Mouse (Mus musculus) neural tube, embryonic 13.5 days (tissue): ENCODE results near the gene Mark4. TPM values are rescaled to one million over a fixed set of nuclear protein-coding genes. Genes with fewer than 3 reads are reported as not detected.

Experiments used
- ATAC-seq: fragments of 200-750 bp; cut with Nextera tagmentation; 2 replicates; pipeline ENCODE4 v1.8.0; 2017; ENCODE audit warnings: low read depth, mild to moderate bottlenecking, moderate TSS enrichment, moderate library complexity
- H3K27ac ChIP-seq: fragments of 300-500 bp; sonication (generic); replicated peaks from 2 replicates; pipeline ENCODE4 v1.5.1; 2015; ENCODE audit warnings: moderate library complexity, mild to moderate bottlenecking, inconsistent platforms
- H3K27me3 ChIP-seq: fragments of 300-500 bp; sonication (generic); 2 replicates; pipeline ENCODE4 v1.6.1; 2015; ENCODE audit warnings: mild to moderate bottlenecking, inconsistent platforms
- H3K36me3 ChIP-seq: fragments of 300-500 bp; sonication (generic); 2 replicates; pipeline ENCODE4 v1.6.1; 2015; ENCODE audit warnings: mild to moderate bottlenecking, inconsistent platforms
- H3K4me1 ChIP-seq: fragments of 300-500 bp; sonication (generic); replicated peaks from 2 replicates; pipeline ENCODE4 v1.6.1; 2015; ENCODE audit warnings: inconsistent platforms
- H3K4me2 ChIP-seq: fragments of 300-500 bp; sonication (generic); 2 replicates; pipeline ENCODE4 v1.6.1; 2015; ENCODE audit warnings: inconsistent platforms, mild to moderate bottlenecking, moderate library complexity
- H3K4me3 ChIP-seq: fragments of 300-500 bp; sonication (generic); 2 replicates; pipeline ENCODE4 v1.5.1; 2015; ENCODE audit warnings: mild to moderate bottlenecking, inconsistent platforms
- H3K9ac ChIP-seq: fragments of 300-500 bp; sonication (generic); 2 replicates; pipeline ENCODE4 v1.6.1; 2015; ENCODE audit warnings: moderate library complexity, mild to moderate bottlenecking, inconsistent platforms
- H3K9me3 ChIP-seq: fragments of 300-500 bp; sonication (generic); 2 replicates; pipeline ENCODE4 v1.6.1; 2016; ENCODE audit warnings: inconsistent platforms
- WGBS: fragments of 180-500 bp; shearing (Covaris S2); methylation state at CpG from one replicate; pipeline ENCODE4 v1.1.7; 2015; 5-methylcytosine and 5-hydroxymethylcytosine counted together
- polyA plus RNA-seq: library from polyadenylated mRNA; unstranded; fragments of >200 nt; fragmentation: Nextera tagmentation; extraction: Ambion mirVana; gene quantifications from 2 replicates; pipeline ENCODE4 v1.2.1, GENCODE M21; 2015

Gene Mark4
- polyA plus RNA-seq, 1 experiment from 2014 or later, result 16.1 TPM

DNA sequence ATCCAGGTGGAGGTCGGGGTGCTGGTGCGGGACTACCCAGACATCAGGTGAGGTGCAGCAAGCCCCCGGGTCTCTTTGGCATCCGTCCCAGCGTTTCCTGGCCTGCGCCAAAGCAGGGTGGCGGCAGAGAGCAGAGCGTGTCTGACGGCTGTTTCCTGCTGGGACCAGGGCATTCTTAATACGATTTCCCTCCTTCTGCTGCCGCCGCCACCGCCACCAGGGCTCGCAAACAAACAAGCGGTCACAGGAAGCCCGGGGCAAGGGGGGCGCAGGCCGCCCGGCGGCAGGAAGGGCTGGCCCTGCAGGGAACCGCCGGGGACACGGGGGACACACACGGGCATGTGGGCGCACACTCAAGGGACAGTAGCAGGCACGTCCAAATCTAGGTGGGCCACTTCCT, 33.1 kb upstream of the Mark4 start:
- H3K9ac ChIP-seq, result peak overlapping the region; percentile 54; the same call in 1 of the 2 replicates
- WGBS, result 5% methylated on average over 16 of the region's 26 CpGs

DNA sequence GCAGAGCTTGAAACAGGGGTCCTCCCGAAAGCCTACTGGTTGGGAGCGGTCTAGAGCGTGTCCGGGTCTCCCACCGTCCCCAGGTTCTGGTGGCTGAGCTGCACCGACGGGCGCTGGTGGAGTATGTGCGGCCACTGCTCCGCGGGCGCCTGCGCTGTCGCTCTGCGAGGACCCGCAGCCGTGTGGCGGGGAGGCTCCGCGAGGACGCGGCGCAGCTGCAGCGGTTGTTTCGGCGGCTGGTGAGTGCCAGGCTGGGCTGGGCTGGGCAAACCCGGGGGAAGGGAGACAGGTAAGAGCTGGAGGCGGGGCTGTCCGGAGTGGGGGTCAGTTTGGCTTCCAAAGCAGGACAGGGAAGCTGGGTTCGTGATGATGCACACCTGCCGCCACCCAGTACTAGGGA, 30.9 kb upstream of the Mark4 start:
- Histone ChIP-seq H3K27ac (no peak overlapping the region), H3K9ac (peak overlapping the region; percentile 56; the same call in 1 of the 2 replicates), H3K27me3 (peaks cover 73% of the 10 kb centered on the region), H3K4me3 (peak overlapping the region; percentile 27), H3K4me1 (peaks cover 12% of the 10 kb centered on the region), H3K9me3 (no peaks in the 10 kb centered on the region), H3K4me2 (peak overlapping the region; percentile 52), H3K36me3 (no peaks in the 10 kb centered on the region)
- peak; percentile 38; the same call in 1 of the 2 replicates for ATAC-seq
- WGBS, result 3% methylated on average over 31 of the region's 31 CpGs

More for the DNA sequence above, 33.1 kb upstream of the Mark4 start:
- Histone ChIP-seq H3K27me3 (peaks cover 76% of the 10 kb centered on the region), H3K36me3 (no peaks in the 10 kb centered on the region), H3K4me2 (peak overlapping the region; percentile 42), H3K4me3 (peak overlapping the region; percentile 18), H3K9me3 (no peaks in the 10 kb centered on the region), H3K4me1 (peaks cover 12% of the 10 kb centered on the region), H3K27ac (no peak overlapping the region)
- ATAC-seq, result no peak

DNA sequence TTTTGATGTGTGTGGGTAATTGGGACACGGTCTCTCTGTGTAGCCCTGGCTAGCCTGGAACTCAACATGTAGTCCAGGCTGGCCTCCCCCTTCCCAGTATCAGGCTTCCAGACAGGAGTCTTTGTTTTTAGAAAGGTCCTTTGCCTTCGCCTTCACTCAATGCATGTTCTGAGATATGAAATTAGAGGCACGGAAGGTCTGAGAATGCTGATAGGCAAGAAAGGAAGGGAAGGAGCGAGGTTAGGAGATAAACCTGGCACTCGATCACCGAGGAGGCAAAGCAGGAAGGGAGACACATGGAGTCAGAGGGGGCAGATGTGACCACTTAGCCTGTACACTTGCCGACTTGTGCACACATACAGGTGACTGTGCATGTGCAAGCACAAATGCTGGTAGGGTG, 27.9 kb upstream of the Mark4 start:
- H3K9ac ChIP-seq, result no peak overlapping the region
- H3K27ac ChIP-seq, result no peak overlapping the region
- H3K9me3 ChIP-seq, result no peaks in the 10 kb centered on the region
- ATAC-seq, result no peak
- no peak overlapping the region for H3K4me3 ChIP-seq
- peaks cover 6% of the 10 kb centered on the region for H3K4me1 ChIP-seq
- 95% methylated on average over 7 of the region's 7 CpGs for WGBS
- H3K36me3 ChIP-seq, result no peaks in the 10 kb centered on the region
- peaks cover 53% of the 10 kb centered on the region for H3K27me3 ChIP-seq
- no peak overlapping the region for H3K4me2 ChIP-seq

DNA sequence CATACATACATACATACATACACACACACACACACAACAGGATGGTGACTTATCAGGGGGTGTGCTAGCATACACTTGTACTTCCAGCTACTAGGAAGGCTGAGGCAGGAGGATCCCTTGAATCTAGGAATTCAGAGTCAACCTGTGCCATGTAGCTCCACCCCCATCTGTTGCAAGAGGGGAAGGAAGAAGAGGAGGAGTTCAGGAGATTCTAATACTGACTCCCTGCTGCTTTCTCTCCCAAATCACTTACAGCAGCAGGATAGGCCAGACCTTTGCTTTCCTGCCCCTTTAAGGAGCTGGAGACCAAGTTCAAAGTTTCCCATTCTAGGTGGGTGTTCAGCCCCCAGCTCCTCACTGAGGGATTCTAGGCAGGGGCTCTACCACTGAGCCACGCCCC, 26.9 kb upstream of the Mark4 start:
- H3K27me3 ChIP-seq, result peaks cover 42% of the 10 kb centered on the region
- no peak for ATAC-seq
- peaks cover 6% of the 10 kb centered on the region; the same call in 1 of the 2 replicates for H3K4me1 ChIP-seq
- H3K9me3 ChIP-seq, result no peaks in the 10 kb centered on the region
- no peak overlapping the region for H3K4me3 ChIP-seq
- H3K27ac ChIP-seq, result no peak overlapping the region
- H3K4me2 ChIP-seq, result no peak overlapping the region
- WGBS, result 89% methylated on average over 1 of the region's 1 CpGs
- H3K9ac ChIP-seq, result no peak overlapping the region
- H3K36me3 ChIP-seq, result no peaks in the 10 kb centered on the region

DNA sequence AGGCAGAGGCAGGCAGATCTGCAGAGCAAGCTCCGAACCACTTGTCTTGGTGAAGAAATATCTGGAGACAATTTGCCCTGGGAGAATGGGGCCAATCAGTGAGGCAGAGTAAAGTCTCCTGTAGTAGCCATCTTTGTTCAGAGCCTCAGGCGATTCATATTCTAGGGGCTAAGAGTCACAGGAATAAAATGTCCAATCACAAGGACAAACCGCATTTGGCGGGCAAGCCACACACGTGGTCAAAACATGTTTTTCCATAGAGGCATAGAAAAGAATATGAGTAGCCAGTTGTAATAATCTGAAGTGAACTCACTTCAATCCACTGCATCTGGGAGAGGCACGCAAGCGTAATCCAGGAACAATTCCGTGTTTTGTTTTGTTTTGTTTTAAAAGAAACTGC, 24.7 kb upstream of the Mark4 start:
- 81% methylated on average over 8 of the region's 8 CpGs for WGBS
- H3K9me3 ChIP-seq, result no peaks in the 10 kb centered on the region
- ATAC-seq, result no peak
- no peaks in the 10 kb centered on the region for H3K36me3 ChIP-seq
- no peak overlapping the region for H3K4me3 ChIP-seq
- no peak overlapping the region for H3K9ac ChIP-seq
- H3K27me3 ChIP-seq, result peaks cover 27% of the 10 kb centered on the region
- H3K4me1 ChIP-seq, result no peaks in the 10 kb centered on the region
- H3K27ac ChIP-seq, result no peak overlapping the region
- H3K4me2 ChIP-seq, result no peak overlapping the region

DNA sequence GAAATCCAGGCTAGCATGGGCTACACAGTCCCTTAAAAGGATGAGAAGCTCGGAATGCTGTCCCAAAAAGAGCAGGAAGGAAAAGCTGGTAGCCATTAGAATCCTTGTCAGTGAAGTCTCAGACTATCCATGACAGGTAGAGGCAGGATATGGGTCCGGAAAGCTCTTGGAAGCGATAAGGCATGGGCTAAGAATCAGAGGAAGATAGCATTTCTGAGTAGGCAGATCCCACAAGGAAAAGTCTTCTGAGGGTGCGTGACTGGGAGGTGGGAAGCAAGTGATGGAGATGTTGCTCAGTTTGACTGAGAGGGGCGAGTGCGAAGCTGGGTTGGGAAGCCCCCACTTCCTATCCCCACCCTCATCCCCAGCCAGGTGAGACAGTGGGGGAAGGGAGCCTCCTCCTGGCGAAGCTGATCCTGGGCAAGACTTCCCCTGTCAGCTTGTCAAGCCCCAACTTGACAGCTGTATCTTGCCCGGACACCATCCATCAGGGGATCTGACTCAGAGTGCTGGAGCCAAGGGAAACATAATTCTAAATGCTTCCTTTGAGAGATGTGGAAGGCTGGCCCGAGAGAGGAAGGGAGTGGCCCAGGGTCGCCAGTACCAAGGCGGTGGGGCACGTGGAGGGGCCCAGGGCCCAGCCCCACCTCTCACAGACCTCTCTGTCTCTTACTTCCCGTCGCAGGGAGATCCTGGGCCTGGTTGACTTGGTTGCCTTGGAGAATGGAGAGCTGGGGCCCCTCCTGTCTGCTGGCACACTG, 19.2 kb upstream of the Mark4 start:
- WGBS, result 24% methylated on average over 14 of the region's 14 CpGs

DNA sequence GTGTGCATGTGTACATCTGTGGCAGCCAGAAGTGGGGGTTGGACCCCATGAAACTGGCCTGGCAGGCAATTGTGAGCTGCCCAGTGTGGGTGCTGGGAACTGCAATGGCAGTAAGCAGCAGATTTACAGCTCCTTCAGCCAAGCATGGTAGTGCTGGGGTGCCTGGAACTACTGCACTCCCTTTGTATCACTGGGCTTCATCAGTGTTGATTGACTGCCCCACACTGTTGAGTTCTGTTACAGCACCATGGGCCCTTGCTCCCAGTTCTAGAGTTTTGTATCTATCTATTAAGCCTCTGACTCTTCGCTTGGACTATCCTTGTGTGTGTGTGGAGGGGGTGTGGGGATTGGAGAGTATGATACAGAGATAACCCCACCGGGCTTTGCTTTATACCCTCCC, 18.5 kb upstream of the Mark4 start:
- peaks cover 56% of the 10 kb centered on the region for H3K27me3 ChIP-seq
- H3K36me3 ChIP-seq, result no peaks in the 10 kb centered on the region
- no peak overlapping the region for H3K27ac ChIP-seq
- no peak for ATAC-seq
- H3K9ac ChIP-seq, result no peak overlapping the region
- H3K9me3 ChIP-seq, result no peaks in the 10 kb centered on the region
- 63% methylated on average over 2 of the region's 2 CpGs for WGBS
- H3K4me1 ChIP-seq, result peaks cover 8% of the 10 kb centered on the region
- H3K4me3 ChIP-seq, result no peak overlapping the region
- H3K4me2 ChIP-seq, result no peak overlapping the region

More for the DNA sequence above, 19.2 kb upstream of the Mark4 start:
- Histone ChIP-seq H3K9ac (no peak overlapping the region), H3K4me2 (no peak overlapping the region), H3K27me3 (peaks cover 48% of the 10 kb centered on the region), H3K27ac (no peak overlapping the region), H3K4me3 (no peak overlapping the region), H3K36me3 (no peaks in the 10 kb centered on the region), H3K4me1 (peaks cover 8% of the 10 kb centered on the region), H3K9me3 (no peaks in the 10 kb centered on the region)
- ATAC-seq, result no peak

DNA sequence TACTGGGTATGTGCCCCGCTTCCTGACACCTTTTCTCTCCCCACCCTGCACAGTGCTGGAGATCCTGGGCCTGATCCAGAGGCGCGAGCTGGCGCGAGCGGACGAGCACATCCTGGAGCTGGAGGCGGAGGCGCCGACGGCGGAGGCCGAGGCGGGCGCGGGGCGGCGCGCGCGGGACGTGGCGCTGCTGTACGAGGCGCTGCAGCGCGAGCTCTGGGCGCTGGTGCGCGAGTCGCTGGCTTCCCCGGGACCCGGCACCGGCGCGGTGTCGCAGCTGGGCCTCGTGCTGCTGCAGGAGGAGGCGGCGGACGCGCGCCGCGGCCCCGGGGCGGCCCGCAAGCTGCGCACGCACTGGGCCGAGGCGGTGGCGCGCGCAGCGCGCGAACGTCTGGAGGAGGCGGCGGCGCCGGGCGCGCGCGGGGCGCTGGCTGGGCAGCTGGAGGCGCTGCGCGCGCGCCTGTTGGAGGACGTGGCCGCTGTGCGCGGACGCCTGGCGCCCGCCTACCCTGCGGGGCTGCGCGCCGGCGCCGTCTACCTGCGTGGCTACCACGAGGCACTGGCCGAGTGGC, 15.3 kb upstream of the Mark4 start:
- peaks cover 79% of the 10 kb centered on the region for H3K27me3 ChIP-seq
- ATAC-seq, result peak; percentile 93
- peak overlapping the region; percentile 50 for H3K4me3 ChIP-seq
- H3K4me1 ChIP-seq, result peaks cover 8% of the 10 kb centered on the region
- peak overlapping the region; percentile 82 for H3K27ac ChIP-seq
- peak overlapping the region; percentile 75 for H3K9ac ChIP-seq
- peak overlapping the region; percentile 71 for H3K4me2 ChIP-seq
- WGBS, result 2% methylated on average over 89 of the region's 89 CpGs
- no peaks in the 10 kb centered on the region for H3K9me3 ChIP-seq
- no peaks in the 10 kb centered on the region for H3K36me3 ChIP-seq

DNA sequence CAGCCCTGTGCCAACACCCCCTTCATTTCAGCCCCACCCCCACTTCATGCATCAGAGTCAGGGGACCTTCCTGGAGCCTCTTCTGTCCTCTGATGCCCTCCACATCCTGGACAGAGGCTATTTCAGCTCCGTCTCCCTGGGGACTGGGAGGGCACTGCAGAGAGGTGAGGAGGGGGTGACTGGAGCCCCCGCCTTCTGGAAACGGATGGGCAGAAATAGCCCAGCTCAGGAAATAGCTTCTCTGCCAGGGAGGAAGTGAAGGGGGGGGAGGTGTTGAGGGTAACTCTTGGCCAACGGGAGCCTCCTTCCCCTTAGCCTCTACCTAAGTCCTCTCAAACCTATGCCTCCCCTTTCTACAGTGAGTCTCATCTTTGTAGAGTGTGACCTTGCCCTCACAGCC, 13.8 kb upstream of the Mark4 start:
- H3K9ac ChIP-seq, result no peak overlapping the region
- H3K4me2 ChIP-seq, result no peak overlapping the region
- H3K4me3 ChIP-seq, result no peak overlapping the region
- WGBS, result 52% methylated on average over 4 of the region's 4 CpGs
- no peaks in the 10 kb centered on the region for H3K9me3 ChIP-seq
- peaks cover 8% of the 10 kb centered on the region for H3K4me1 ChIP-seq
- H3K27me3 ChIP-seq, result peaks cover 86% of the 10 kb centered on the region
- H3K36me3 ChIP-seq, result no peaks in the 10 kb centered on the region
- H3K27ac ChIP-seq, result no peak overlapping the region
- no peak for ATAC-seq

DNA sequence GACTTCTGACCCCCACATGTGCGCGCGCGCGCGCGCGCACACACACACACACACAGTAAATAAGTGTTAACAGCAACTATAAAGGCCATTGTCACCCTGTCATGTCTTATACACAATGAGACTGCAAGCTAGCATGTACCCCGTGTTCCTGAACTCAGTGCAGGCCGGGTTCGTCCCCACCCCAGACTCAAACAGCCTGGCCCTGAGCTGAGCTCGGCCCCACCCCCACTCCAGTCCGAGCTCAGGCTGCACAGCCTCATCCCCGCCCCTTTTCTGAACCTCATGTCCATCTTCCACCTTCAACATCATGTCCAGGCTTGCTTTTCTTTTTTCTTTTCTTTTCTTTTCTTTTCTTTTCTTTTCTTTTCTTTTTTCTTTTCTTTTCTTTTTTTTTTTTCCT, 11.7 kb upstream of the Mark4 start:
- H3K4me1 ChIP-seq, result peaks cover 8% of the 10 kb centered on the region
- H3K9me3 ChIP-seq, result no peaks in the 10 kb centered on the region
- H3K4me3 ChIP-seq, result no peak overlapping the region
- peaks cover 94% of the 10 kb centered on the region for H3K27me3 ChIP-seq
- H3K36me3 ChIP-seq, result no peaks in the 10 kb centered on the region
- WGBS, result 16% methylated on average over 14 of the region's 14 CpGs
- no peak for ATAC-seq
- H3K27ac ChIP-seq, result no peak overlapping the region
- H3K9ac ChIP-seq, result no peak overlapping the region
- H3K4me2 ChIP-seq, result no peak overlapping the region

DNA sequence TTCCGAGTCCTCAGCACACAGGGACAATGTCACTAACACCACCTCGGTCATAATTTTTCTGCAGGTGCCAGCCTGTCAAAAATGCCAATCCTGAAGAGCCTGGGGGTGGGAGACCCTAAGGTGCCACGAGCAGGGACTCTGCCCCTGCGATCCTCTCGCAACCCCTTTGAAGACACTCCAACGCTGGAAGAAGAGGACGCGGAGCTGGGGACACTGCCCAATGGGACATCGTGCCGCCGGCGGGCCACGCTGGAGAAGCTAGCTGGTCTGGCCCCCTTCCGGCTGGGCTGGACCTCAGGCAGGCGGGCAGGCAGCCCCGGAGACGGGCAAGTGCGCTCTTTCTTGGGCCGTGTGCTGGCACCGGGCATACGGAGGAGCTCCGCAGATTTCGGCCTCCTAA, 10.8 kb upstream of the Mark4 start:
- H3K9me3 ChIP-seq, result no peaks in the 10 kb centered on the region
- WGBS, result 18% methylated on average over 23 of the region's 23 CpGs
- H3K4me3 ChIP-seq, result no peak overlapping the region
- no peaks in the 10 kb centered on the region for H3K36me3 ChIP-seq
- no peak overlapping the region for H3K4me2 ChIP-seq
- ATAC-seq, result no peak
- H3K4me1 ChIP-seq, result peaks cover 6% of the 10 kb centered on the region
- H3K9ac ChIP-seq, result no peak overlapping the region
- no peak overlapping the region for H3K27ac ChIP-seq
- H3K27me3 ChIP-seq, result peaks cover 93% of the 10 kb centered on the region

DNA sequence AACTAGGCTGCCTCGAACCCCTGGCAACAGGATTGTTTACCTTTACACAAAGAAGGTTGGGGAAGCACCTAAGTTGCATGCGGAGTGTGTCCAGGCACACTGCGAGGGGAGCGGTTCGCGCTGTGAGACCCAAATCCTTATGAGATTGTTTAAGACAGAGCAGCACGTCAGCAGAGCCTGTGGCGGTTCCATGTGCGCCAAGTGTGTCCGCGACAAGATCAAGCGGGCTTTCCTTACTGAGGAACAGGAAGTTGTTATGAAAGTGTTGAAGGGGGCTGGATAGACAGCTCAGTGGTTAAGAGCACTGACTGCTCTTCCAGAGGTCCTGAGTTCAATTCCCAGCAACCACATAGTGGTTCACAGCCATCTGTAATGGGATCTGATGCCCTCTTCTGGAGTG, 9.7 kb upstream of the Mark4 start:
- Histone ChIP-seq H3K27ac (no peak overlapping the region), H3K9ac (no peak overlapping the region), H3K27me3 (peaks cover 91% of the 10 kb centered on the region), H3K36me3 (no peaks in the 10 kb centered on the region), H3K9me3 (no peaks in the 10 kb centered on the region), H3K4me2 (no peak overlapping the region), H3K4me3 (no peak overlapping the region), H3K4me1 (no peaks in the 10 kb centered on the region)
- no peak for ATAC-seq
- WGBS, result 68% methylated on average over 12 of the region's 12 CpGs
